ENCODE assay signal across 9 mouse cellular contexts in the genomic region with DNA sequence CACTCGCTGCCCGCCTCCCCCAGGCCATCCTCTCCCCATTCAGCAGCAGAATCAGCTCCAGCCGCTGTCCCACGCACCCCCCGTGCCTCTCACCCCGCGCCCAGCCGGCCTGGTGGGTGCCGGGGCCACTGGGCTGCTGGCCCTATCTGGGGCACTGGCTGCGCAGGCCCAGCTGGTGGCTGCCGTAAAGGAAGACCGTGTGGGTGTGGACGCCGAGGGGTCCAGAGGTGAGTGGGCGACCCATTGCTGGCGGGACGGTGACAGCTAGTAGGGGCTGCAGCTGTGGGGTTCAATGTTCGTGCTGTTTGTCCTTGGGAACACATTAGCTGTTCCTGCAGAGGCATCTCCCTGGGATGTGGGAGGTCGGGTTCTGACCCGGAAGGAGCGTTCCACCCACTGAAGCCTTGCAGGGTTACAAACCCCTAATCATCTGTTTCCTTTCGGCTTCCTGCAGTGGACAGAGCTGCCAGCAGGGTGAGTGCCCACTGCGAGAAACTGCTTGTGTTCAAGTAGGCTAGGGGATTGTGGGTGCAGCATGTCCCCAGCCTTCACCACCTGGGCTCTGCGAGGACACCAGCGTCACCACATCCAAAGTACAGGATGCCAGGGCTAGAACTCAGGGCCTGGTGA. TPM values are rescaled to one million over a fixed set of nuclear protein-coding genes. Genes with fewer than 3 reads are reported as not detected.
DNase-seq lines count a peak whose midpoint lies in the region; ATAC-seq lines count a peak whose summit lies in the region.
"Had no signal": no experiment of that assay in that cellular context is flagged by ENCODE, and none has a peak within 500 bp of the region (broad histone marks: within the 10 kb centered on the region; RNA-seq: fewer than 3 reads in every experiment).

No protein-coding gene starts in this region.

- DNase-seq in heart, embryonic 10.5 days (ENCODE audit: low spot score): no peak
- no peak for DNase-seq in heart, postnatal 36 days
- peak; percentile 25 for DNase-seq in thymus, postnatal 25 days
- no peak for DNase-seq in thymus, postnatal 0 days (ENCODE audit: low spot score)
- DNase-seq in testis, postnatal 14 days (ENCODE audit: low spot score): peak; percentile 33
- no peak for DNase-seq in left cerebral cortex, postnatal 25 days (ENCODE audit: low spot score in 2 of 2)
- DNase-seq in layer of hippocampus, adult 9-11 months: no peak

- H3K36me3 ChIP-seq in heart, embryonic 10.5 days: peaks cover 33% of the 10 kb centered on the region
- no peaks in the 10 kb centered on the region for H3K36me3 ChIP-seq in liver, embryonic 15.5 days (replicated peaks)

- H3K4me1 ChIP-seq in heart, embryonic 10.5 days: peaks cover 31% of the 10 kb centered on the region
- H3K4me1 ChIP-seq in liver, embryonic 15.5 days (replicated peaks): peaks cover 8% of the 10 kb centered on the region

- H3K4me3 ChIP-seq in heart, embryonic 10.5 days: 0 out of 2 replicates have a peak overlapping the region, but pooled peaks have one; percentile 9
- no peak overlapping the region for H3K4me3 ChIP-seq in liver, embryonic 15.5 days (replicated peaks)

- H3K9me3 ChIP-seq in heart, embryonic 10.5 days: no peaks in the 10 kb centered on the region
- H3K9me3 ChIP-seq in liver, embryonic 15.5 days (replicated peaks): no peaks in the 10 kb centered on the region

- H3K27me3 ChIP-seq in heart, embryonic 10.5 days (ENCODE audit: insufficient read depth, poor library complexity, severe bottlenecking): peaks cover 77% of the 10 kb centered on the region
- peaks cover 64% of the 10 kb centered on the region for H3K27me3 ChIP-seq in liver, embryonic 15.5 days

- intact Hi-C loops in heart, postnatal 36 days (cut with DNase I): no loop called here
- intact Hi-C loops in left cerebral cortex, postnatal 25 days (cut with DNase I): no loop called here

- H3K9ac ChIP-seq in liver, embryonic 15.5 days: no peak overlapping the region

- 0 out of 2 replicates have a peak overlapping the region, but pooled peaks have one; percentile 10 for H3K4me2 ChIP-seq in liver, embryonic 15.5 days

- peak overlapping the region; percentile 42; the same call in 1 of the 2 replicates for H3K27ac ChIP-seq in heart, embryonic 10.5 days
- no peak overlapping the region for H3K27ac ChIP-seq in liver, embryonic 15.5 days (replicated peaks)
- H3K27ac ChIP-seq: macrophage had no signal

- ATAC-seq in liver, embryonic 15.5 days (ENCODE audit: insufficient read depth): 0 out of 2 replicates have a peak, but pooled peaks have one; percentile 9

- WGBS in heart, embryonic 10.5 days: 48% methylated on average over 25 of the region's 25 CpGs
- 21% methylated on average over 25 of the region's 25 CpGs for WGBS in liver, embryonic 15.5 days (ENCODE audit: insufficient replicate concordance)

RNA-seq across cellular contexts. Expression of a gene that starts 6.2 kb away (rescaled TPM):
- 17.4 and 18.3 TPM in 2 replicates for polyA plus RNA-seq in heart, embryonic 10.5 days (2016; fragmentation: Nextera tagmentation; extraction: Ambion mirVana)
- total RNA-seq in heart, postnatal 36 days (2021): 10 to 100 TPM in 1 of 2 experiments, 1 to 10 TPM in 1; 7.5 to 11.5 TPM
- 2.4 and 2.9 TPM in 2 replicates for polyA plus RNA-seq in thymus, postnatal 0 days (2015; fragmentation: Nextera tagmentation; extraction: Ambion mirVana)
- polyA plus RNA-seq in liver, embryonic 15.5 days (2015; fragmentation: Nextera tagmentation; extraction: Ambion mirVana): 2.2 and 2.6 TPM in 2 replicates
- total RNA-seq in left cerebral cortex, postnatal 25 days (2021): 10 to 100 TPM; 28.8 to 30.3 TPM

RNA-seq across cellular contexts. Expression of a gene that starts 20.3 kb away (rescaled TPM):
- polyA plus RNA-seq in heart, embryonic 10.5 days (2016; fragmentation: Nextera tagmentation; extraction: Ambion mirVana): 29.0 and 33.9 TPM in 2 replicates
- total RNA-seq in heart, postnatal 36 days (2021): 1 to 10 TPM; 7.5 to 8.5 TPM
- polyA plus RNA-seq in thymus, postnatal 0 days (2015; fragmentation: Nextera tagmentation; extraction: Ambion mirVana): 3.7 and 4.8 TPM in 2 replicates
- 3.5 TPM in 2 replicates for polyA plus RNA-seq in liver, embryonic 15.5 days (2015; fragmentation: Nextera tagmentation; extraction: Ambion mirVana)
- 1 to 10 TPM; 4.2 to 5.8 TPM for total RNA-seq in left cerebral cortex, postnatal 25 days (2021)

RNA-seq across cellular contexts. Expression of a gene that starts 21.3 kb away (rescaled TPM):
- 467 and 523 TPM in 2 replicates for polyA plus RNA-seq in heart, embryonic 10.5 days (2016; fragmentation: Nextera tagmentation; extraction: Ambion mirVana)
- total RNA-seq in heart, postnatal 36 days (2021): 1,000 to 10,000 TPM in 1 of 2 experiments, 100 to 1,000 TPM in 1; 977 to 1,076 TPM
- polyA plus RNA-seq in thymus, postnatal 0 days (2015; fragmentation: Nextera tagmentation; extraction: Ambion mirVana): 683 and 740 TPM in 2 replicates
- 243 and 271 TPM in 2 replicates for polyA plus RNA-seq in liver, embryonic 15.5 days (2015; fragmentation: Nextera tagmentation; extraction: Ambion mirVana)
- total RNA-seq in left cerebral cortex, postnatal 25 days (2021): 100 to 1,000 TPM; 630 to 638 TPM

RNA-seq across cellular contexts. Expression of a gene that starts 25.5 kb away (rescaled TPM):
- 0.95 and 1.4 TPM in 2 replicates for polyA plus RNA-seq in heart, embryonic 10.5 days (2016; fragmentation: Nextera tagmentation; extraction: Ambion mirVana)
- total RNA-seq in heart, postnatal 36 days (2021): 1 to 10 TPM; 2.6 to 2.7 TPM
- polyA plus RNA-seq in thymus, postnatal 0 days (2015; fragmentation: Nextera tagmentation; extraction: Ambion mirVana): 0.85 and 0.98 TPM in 2 replicates
- polyA plus RNA-seq in liver, embryonic 15.5 days (2015; fragmentation: Nextera tagmentation; extraction: Ambion mirVana): 0.23 and 0.24 TPM in 2 replicates
- 1 to 10 TPM; 3.1 to 3.8 TPM for total RNA-seq in left cerebral cortex, postnatal 25 days (2021)

RNA-seq across cellular contexts. Expression of a gene that starts 35.6 kb away (rescaled TPM):
- polyA plus RNA-seq in heart, embryonic 10.5 days (2016; fragmentation: Nextera tagmentation; extraction: Ambion mirVana): 73.2 and 79.1 TPM in 2 replicates
- total RNA-seq in heart, postnatal 36 days (2021): 10 to 100 TPM; 50.7 to 51.7 TPM
- 28.5 and 30.0 TPM in 2 replicates for polyA plus RNA-seq in thymus, postnatal 0 days (2015; fragmentation: Nextera tagmentation; extraction: Ambion mirVana)
- polyA plus RNA-seq in liver, embryonic 15.5 days (2015; fragmentation: Nextera tagmentation; extraction: Ambion mirVana): 20.3 and 24.6 TPM in 2 replicates
- 100 to 1,000 TPM; 101 to 107 TPM for total RNA-seq in left cerebral cortex, postnatal 25 days (2021)

Comparison
In these comparisons a context has a peak if more than half of its experiments do, and no peak if none do; other contexts are left out.
1. DNase-seq: peak in thymus, postnatal 25 days (single experiment) and testis, postnatal 14 days (single experiment); none in heart, embryonic 10.5 days (single experiment), heart, postnatal 36 days (0 of 2), thymus, postnatal 0 days (single experiment), left cerebral cortex, postnatal 25 days (0 of 2) and layer of hippocampus, adult 9-11 months (single experiment).